Mouse (Mus musculus) heart, embryonic 16.5 days (tissue): ENCODE data around the gene 4930486L24Rik. TPM values are rescaled to one million over a fixed set of nuclear protein-coding genes. Genes with fewer than 3 reads are reported as not detected.
"Not testable (repeated sequence)": the region's sequence is repeated elsewhere in the genome, so short reads cannot be mapped to it uniquely, and the experiment has no call there.

ENCODE experiments used
- ATAC-seq: fragments of 200-750 bp; cut with Nextera tagmentation; replicated peaks from 2 replicates; pipeline ENCODE4 v1.8.0; 2017; ENCODE audit warnings: moderate number of reproducible peaks; ENCODE audit not compliant: insufficient read depth, low FRiP score; ENCODE audit errors: extremely low read depth
- H3K27ac ChIP-seq: fragments of 300-500 bp; sonication (generic); 2 replicates; pipeline ENCODE4 v1.5.1; 2014; ENCODE audit warnings: mild to moderate bottlenecking, low read length, control low read depth, moderate library complexity
- H3K27me3 ChIP-seq: fragments of 300-500 bp; sonication (generic); 2 replicates; pipeline ENCODE4 v1.6.1; 2014; ENCODE audit warnings: low read length, mixed read lengths; ENCODE audit not compliant: control insufficient read depth, insufficient read depth
- H3K36me3 ChIP-seq: fragments of 300-500 bp; sonication (generic); 2 replicates; pipeline ENCODE4 v1.6.1; 2014; ENCODE audit not compliant: control insufficient read depth, insufficient read depth
- H3K4me1 ChIP-seq: fragments of 300-500 bp; sonication (generic); 2 replicates; pipeline ENCODE4 v1.6.1; 2014; ENCODE audit warnings: low read length, mixed read lengths; ENCODE audit not compliant: control insufficient read depth, insufficient read depth
- H3K4me2 ChIP-seq: fragments of 300-500 bp; sonication (generic); 2 replicates; pipeline ENCODE4 v1.6.1; 2014; ENCODE audit warnings: low read depth, mild to moderate bottlenecking, control low read depth, low read length
- H3K4me3 ChIP-seq: fragments of 300-500 bp; sonication (generic); 2 replicates; pipeline ENCODE4 v1.5.1; 2014; ENCODE audit warnings: mild to moderate bottlenecking, control low read depth, low read length
- H3K9ac ChIP-seq: fragments of 300-500 bp; sonication (generic); 2 replicates; pipeline ENCODE4 v1.6.1; 2014; ENCODE audit warnings: low read length, control low read depth
- H3K9me3 ChIP-seq: fragments of 300-500 bp; sonication (generic); replicated peaks from 2 replicates; pipeline ENCODE4 v1.6.1; 2016; ENCODE audit warnings: low read length; ENCODE audit not compliant: control insufficient read depth
- WGBS: fragments of 180-500 bp; shearing (Covaris S2); extraction: QIAGEN DNeasy Blood & Tissue Kit; methylation state at CpG from one replicate; pipeline ENCODE4 v1.1.7; 2014; 5-methylcytosine and 5-hydroxymethylcytosine counted together
- polyA plus RNA-seq: library from polyadenylated mRNA; unstranded; fragments of >200 nt; fragmentation: Nextera tagmentation; extraction: Ambion mirVana; gene quantifications from 2 replicates; pipeline ENCODE4 v1.2.1, GENCODE M21; 2015

The 4930486L24Rik gene
- 0.87 TPM in 1 of 2 replicates, not detected in the other for polyA plus RNA-seq

DNA sequence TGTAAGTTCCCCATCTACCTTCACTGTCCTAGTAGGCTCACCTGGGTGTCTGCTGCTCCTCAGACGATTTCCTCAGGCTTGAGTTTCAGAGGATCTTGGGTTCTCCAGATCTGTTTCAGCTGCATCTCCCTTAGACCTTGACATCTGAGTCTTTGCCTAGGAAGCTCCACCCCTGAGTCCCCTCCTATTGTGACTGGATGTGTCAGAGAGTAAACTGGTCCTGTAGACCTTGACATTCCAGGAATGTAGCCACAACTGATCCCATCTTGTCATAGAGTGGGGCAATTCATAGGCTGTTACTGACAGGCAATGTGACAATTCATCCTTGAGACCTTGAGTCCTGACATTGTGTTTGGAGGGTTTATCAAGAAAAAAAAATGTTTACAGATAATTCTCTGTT, at the start of gene 4930486L24Rik:
Gene 4930486L24Rik, minus strand, starts transcription at position 195 of the 400 bp plus-strand sequence.
- WGBS = 45% methylated on average over 1 of the region's 1 CpGs

DNA sequence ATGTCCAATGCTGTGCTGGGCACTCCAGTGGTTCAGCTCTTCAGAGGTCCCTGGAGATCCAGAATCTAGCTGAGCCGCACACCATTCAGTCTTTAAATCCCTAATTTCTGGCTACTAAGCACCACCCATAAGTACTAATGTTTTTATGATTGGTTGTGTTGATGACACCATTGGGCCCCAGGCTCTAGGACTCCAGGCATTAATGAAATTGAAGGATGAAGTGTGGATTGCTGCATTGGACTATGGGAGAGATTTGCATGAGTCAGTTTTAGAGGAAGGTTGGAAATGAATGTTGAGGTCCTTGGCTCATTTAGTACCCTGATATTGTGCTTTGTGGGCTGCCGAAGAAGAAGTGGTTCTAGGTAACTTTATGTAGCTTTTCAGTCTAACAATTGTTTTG, 40.5 kb upstream of the 4930486L24Rik start, which contains the start of gene Tpbpb:
Gene Tpbpb, minus strand, starts transcription at position 101 of the 400 bp plus-strand sequence.
- not testable (repeated sequence) for H3K4me2 ChIP-seq, H3K4me3 ChIP-seq, H3K9me3 ChIP-seq, H3K36me3 ChIP-seq, H3K27ac ChIP-seq, H3K4me1 ChIP-seq, H3K27me3 ChIP-seq, ATAC-seq, H3K9ac ChIP-seq
- 72% methylated on average over 2 of the region's 2 CpGs for WGBS

More for the DNA sequence above, at the start of gene 4930486L24Rik:
- no peak for ATAC-seq
- no peaks in the 10 kb centered on the region for H3K4me1 ChIP-seq
- H3K4me2 ChIP-seq = no peak within 1 kb of the TSS
- H3K27ac ChIP-seq = no peak within 1 kb of the TSS
- H3K9me3 ChIP-seq = no peaks in the 10 kb centered on the region
- H3K9ac ChIP-seq = no peak within 1 kb of the TSS
- no peak within 1 kb of the TSS for H3K4me3 ChIP-seq
- H3K36me3 ChIP-seq = no peaks in the 10 kb centered on the region
- no peaks in the 10 kb centered on the region for H3K27me3 ChIP-seq

DNA sequence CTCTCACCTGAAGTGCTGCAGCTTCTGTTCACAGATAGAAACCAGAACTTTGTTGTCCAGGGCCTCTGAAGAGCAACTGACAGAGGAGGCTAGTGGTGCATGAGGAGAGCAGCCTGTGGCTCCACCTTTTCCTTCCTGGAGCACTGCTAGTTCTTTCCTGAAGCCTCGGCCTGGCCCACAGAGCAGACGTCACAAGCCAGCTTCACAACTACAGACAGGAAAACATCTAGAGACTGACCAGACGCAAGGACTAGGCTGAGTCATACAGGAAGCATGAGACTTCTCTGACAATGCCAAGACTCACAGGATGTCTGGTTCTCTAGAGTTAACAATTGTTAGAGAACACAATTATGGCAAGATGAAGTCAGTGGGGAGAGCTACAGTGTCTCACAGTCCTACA, 33.1 kb upstream of the 4930486L24Rik start, which contains the start of gene Ctla2b:
Gene Ctla2b, minus strand, starts transcription at position 120 of the 400 bp plus-strand sequence.
- ATAC-seq = peak; percentile 95
- H3K4me1 ChIP-seq = no peaks in the 10 kb centered on the region
- no peaks in the 10 kb centered on the region for H3K36me3 ChIP-seq
- WGBS = 44% methylated on average over 3 of the region's 3 CpGs
- no peak within 1 kb of the TSS for H3K4me3 ChIP-seq
- no peaks in the 10 kb centered on the region for H3K27me3 ChIP-seq
- peak within 1 kb of the TSS; percentile 68 for H3K27ac ChIP-seq
- no peaks in the 10 kb centered on the region for H3K9me3 ChIP-seq
- no peak within 1 kb of the TSS for H3K9ac ChIP-seq
- no peak within 1 kb of the TSS for H3K4me2 ChIP-seq

DNA sequence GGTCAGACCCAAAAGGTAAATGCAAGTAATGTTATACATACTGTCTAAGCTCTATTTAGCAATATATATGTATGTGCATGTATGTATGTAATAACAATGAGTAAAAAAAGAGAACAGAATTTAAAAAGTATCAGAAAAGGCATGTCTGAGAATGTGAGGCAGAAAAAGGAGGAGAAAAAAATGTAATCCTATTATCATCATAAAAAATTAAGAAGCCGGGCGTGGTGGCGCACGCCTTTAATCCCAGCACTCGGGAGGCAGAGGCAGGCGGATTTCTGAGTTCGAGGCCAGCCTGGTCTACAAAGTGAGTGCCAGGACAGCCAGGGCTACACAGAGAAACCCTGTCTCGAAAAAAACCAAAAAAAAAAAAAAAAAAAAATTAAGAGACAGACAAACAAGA, 32.5 kb upstream of the 4930486L24Rik start, which contains the start of gene Gm49392:
Gene Gm49392, minus strand, starts transcription at position 101 of the 400 bp plus-strand sequence.
- H3K27ac ChIP-seq = peak within 1 kb of the TSS; percentile 68
- not testable (repeated sequence) for H3K9me3 ChIP-seq, H3K36me3 ChIP-seq, H3K27me3 ChIP-seq, ATAC-seq, H3K4me2 ChIP-seq, H3K4me1 ChIP-seq, H3K9ac ChIP-seq, H3K4me3 ChIP-seq
- WGBS = 90% methylated on average over 7 of the region's 8 CpGs

DNA sequence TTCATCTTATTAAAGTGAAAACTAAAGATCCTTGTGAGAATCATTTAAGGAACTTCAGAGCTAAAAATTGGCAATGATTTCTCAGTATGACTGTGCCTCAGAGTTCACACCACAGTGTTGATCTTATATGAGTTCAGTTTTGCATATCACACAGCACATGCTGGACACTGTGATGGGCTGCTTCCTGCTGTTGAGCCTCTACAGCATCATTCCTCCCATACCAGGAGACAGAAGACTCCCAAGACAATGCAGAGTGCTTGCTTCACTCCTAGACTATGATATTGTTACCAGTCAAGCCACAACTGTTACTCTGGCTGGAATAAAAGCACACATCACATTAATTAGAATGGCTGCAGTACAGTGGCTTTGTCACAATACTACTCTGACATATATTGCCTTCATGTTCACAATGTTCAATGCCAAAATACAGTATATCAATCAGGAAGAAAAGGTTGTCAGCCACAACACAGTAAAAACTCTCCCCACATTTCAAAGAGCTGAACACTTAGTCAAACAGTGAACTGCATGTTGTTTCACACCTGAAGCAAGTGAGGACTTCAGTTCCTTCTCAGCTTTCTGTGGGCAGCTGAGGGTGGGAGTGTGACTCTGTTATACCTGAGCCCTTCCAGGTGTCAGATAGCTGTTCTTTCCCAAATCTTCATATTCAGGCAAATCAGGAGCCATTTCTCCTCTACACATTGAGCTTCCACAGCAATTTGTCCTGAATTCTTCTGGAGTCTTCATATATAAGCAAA, 31.3 kb upstream of the 4930486L24Rik start:
- Histone ChIP-seq H3K27ac (no peak overlapping the region), H3K9ac (no peak overlapping the region), H3K9me3 (no peaks in the 10 kb centered on the region), H3K4me1 (no peaks in the 10 kb centered on the region), H3K27me3 (no peaks in the 10 kb centered on the region), H3K4me3 (no peak overlapping the region), H3K4me2 (no peak overlapping the region), H3K36me3 (no peaks in the 10 kb centered on the region)
- no peak for ATAC-seq

DNA sequence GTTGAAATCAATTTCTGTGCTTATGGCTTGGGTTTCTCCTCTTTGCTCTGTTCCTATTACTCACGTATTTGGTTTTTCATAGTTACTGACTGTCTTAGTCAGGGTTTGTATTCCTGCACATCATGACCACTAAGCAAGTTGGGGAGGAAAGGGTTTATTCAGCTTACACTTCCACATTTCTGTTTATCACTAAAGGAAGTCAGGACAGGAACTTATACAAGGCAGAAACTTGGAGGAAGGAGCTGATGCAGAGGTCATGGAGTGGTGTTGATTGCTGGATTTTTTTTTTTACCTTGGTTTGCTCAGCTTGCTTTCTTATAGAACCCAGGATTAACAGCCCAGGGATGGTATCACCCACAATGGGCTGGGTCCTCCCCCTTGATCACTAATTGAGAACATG, 28.0 kb upstream of the 4930486L24Rik start:
- no peaks in the 10 kb centered on the region for H3K9me3 ChIP-seq
- no peaks in the 10 kb centered on the region for H3K27me3 ChIP-seq
- no peak overlapping the region for H3K4me2 ChIP-seq
- no peak overlapping the region for H3K4me3 ChIP-seq
- no peaks in the 10 kb centered on the region for H3K36me3 ChIP-seq
- WGBS = 86% methylated on average over 1 of the region's 1 CpGs
- H3K4me1 ChIP-seq = no peaks in the 10 kb centered on the region
- H3K27ac ChIP-seq = no peak overlapping the region
- H3K9ac ChIP-seq = no peak overlapping the region
- ATAC-seq = no peak

DNA sequence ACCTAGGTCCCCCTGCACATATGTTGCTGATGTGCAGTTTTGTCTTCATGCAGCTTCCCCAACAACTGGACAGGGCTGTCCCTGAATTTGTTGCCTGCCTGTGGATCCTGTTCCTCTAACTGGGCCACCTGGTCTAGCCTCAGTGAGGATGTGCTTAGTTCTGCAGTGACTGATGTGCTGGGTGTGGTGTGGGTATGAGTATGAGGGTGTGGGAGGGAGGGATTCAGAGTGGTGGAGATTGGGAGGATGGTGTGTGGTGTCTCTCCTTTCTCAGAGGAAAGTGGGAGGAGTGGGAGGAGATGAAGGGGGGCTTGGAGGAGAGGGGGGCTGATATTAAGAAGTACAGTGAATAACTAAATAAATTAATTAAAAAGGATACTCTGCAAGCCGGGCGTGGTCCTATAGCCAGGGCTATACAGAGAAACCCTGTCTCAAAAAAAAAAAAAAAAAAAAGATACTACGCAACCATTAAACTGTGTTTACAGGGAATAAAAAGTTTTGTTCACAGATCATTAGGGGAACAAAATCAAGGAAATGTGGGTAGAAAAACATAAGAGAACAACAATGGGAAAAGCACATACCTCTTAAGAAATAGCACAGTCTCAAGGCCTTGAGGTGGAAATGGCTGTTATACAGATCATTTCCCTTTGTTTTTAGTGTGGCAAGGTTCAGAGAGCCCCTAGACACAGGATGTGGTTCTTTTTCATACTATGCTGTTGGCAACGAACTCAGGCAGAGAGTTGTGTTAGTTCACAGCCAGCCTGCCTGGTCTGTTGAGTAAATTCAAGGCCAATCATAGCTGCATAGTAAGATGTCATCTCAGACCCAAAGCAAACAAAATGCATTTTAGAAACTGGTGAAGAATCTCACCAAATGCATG, 15.8 kb downstream of the 4930486L24Rik start:
- WGBS = 67% methylated on average over 4 of the region's 4 CpGs
- no peaks in the 10 kb centered on the region for H3K4me1 ChIP-seq
- no peaks in the 10 kb centered on the region for H3K36me3 ChIP-seq
- H3K9ac ChIP-seq = no peak overlapping the region
- no peak overlapping the region for H3K4me2 ChIP-seq
- no peak overlapping the region for H3K4me3 ChIP-seq
- H3K27ac ChIP-seq = peak overlapping the region; percentile 41
- no peaks in the 10 kb centered on the region for H3K9me3 ChIP-seq
- H3K27me3 ChIP-seq = no peaks in the 10 kb centered on the region
- ATAC-seq = peak; percentile 79

DNA sequence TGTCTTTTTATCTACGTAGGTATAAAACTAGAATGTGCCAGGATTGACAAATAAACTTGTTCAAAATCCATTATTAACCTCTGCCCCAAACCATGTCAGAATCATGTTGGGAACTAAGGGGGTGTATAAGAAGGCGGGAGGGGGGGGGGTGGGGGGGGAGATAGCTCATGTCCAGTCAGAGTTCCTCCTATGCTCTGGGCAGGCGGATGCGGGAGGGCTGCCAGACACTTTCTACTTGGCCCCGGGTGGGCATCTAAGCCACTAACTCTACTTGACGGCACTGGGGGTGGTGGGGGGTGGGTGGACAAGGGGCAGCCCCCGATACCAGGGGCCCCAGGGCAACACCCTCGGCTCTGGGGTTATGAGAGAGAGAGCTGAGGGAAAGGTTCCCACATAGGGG, 21.1 kb downstream of the 4930486L24Rik start:
- no peak overlapping the region for H3K4me3 ChIP-seq
- WGBS = 76% methylated on average over 8 of the region's 8 CpGs
- H3K9ac ChIP-seq = no peak overlapping the region
- H3K36me3 ChIP-seq = no peaks in the 10 kb centered on the region
- H3K27ac ChIP-seq = no peak overlapping the region
- H3K9me3 ChIP-seq = no peaks in the 10 kb centered on the region
- no peak for ATAC-seq
- H3K27me3 ChIP-seq = no peaks in the 10 kb centered on the region
- no peaks in the 10 kb centered on the region for H3K4me1 ChIP-seq
- no peak overlapping the region for H3K4me2 ChIP-seq

DNA sequence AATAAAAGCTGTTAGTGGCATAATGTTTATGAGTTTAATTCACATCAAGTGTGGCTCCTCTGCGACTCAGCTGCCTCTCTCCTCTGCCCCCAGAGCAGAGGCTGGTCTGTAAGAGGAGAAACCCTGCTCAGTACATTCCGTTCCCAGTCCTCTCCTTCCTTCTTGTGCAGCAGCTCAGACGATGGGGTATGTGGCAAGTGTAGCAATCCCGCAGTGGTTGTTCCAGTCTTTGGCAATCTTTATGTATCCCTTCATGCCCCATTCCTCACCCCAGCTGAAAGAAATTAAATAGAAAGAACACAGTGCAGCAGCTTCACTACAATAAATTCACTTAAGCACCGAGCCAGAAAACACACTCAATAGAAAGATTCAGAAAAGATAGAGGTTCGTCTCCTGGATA, 21.6 kb downstream of the 4930486L24Rik start:
- Histone ChIP-seq H3K4me3 (no peak overlapping the region), H3K9me3 (no peaks in the 10 kb centered on the region), H3K36me3 (no peaks in the 10 kb centered on the region), H3K4me1 (no peaks in the 10 kb centered on the region), H3K27ac (no peak overlapping the region), H3K27me3 (no peaks in the 10 kb centered on the region), H3K4me2 (no peak overlapping the region), H3K9ac (no peak overlapping the region)
- no peak for ATAC-seq
- 68% methylated on average over 6 of the region's 6 CpGs for whole genome bisulfite sequencing
